Comparison of ENCODE assay signal across 10 mouse cellular contexts in genomic region chr1:134036492-134036891, GRCm38 (mm10). TPM values are rescaled to one million over a fixed set of nuclear protein-coding genes. Genes with fewer than 3 reads are reported as not detected.
DNase-seq lines count a peak whose midpoint lies in the region; ATAC-seq and TF ChIP-seq lines count a peak whose summit lies in the region.
"Had no signal": no experiment of that assay in that cellular context is flagged by ENCODE, and none has a peak within 500 bp of the region (broad histone marks: within the 10 kb centered on the region; RNA-seq: fewer than 3 reads in every experiment).

No protein-coding gene starts in this region.

- no peak overlapping the region for H3K9ac ChIP-seq in kidney, postnatal 0 days (ENCODE audit: low read depth, low read length)
- no peak overlapping the region for H3K9ac ChIP-seq in stomach, postnatal 0 days (ENCODE audit: low read length)

- H3K4me2 ChIP-seq in kidney, postnatal 0 days (ENCODE audit: low read length): no peak overlapping the region
- H3K4me2 ChIP-seq in stomach, postnatal 0 days (replicated peaks; ENCODE audit: low read depth): no peak overlapping the region

- no peaks in the 10 kb centered on the region for H3K9me3 ChIP-seq in kidney, postnatal 0 days (replicated peaks; ENCODE audit: low read length)
- H3K9me3 ChIP-seq in stomach, postnatal 0 days (ENCODE audit: control insufficient read depth, low read length): no peaks in the 10 kb centered on the region

- H3K27ac ChIP-seq in gastrocnemius, adult 2 months: peak overlapping the region; percentile 72
- H3K27ac ChIP-seq in kidney, postnatal 0 days: no peak overlapping the region
- no peak overlapping the region for H3K27ac ChIP-seq in testis, adult 2 months (ENCODE audit: control insufficient read depth, insufficient read depth, low read depth, low read length)
- H3K27ac ChIP-seq in stomach, postnatal 0 days (replicated peaks): no peak overlapping the region

- intact Hi-C loops in gastrocnemius, adult 2 months (cut with DNase I): no loop called here
- intact Hi-C loops in gastrocnemius, postnatal 36 days (cut with DNase I): no loop called here

- H3K36me3 ChIP-seq in kidney, postnatal 0 days (ENCODE audit: insufficient read depth, low read length): no peaks in the 10 kb centered on the region
- H3K36me3 ChIP-seq in testis, adult 2 months (ENCODE audit: control insufficient read depth, insufficient read depth, low read length): no peaks in the 10 kb centered on the region
- H3K36me3 ChIP-seq in stomach, postnatal 0 days (ENCODE audit: control insufficient read depth, insufficient read depth, low read length): no peaks in the 10 kb centered on the region

- H3K4me3 ChIP-seq in gastrocnemius, adult 2 months: no peak overlapping the region
- H3K4me3 ChIP-seq in kidney, postnatal 0 days (replicated peaks; ENCODE audit: low read depth, low read length): no peak overlapping the region
- no peak overlapping the region for H3K4me3 ChIP-seq in testis, adult 2 months (ENCODE audit: control insufficient read depth, low read depth, low read length)
- H3K4me3 ChIP-seq in stomach, postnatal 0 days (ENCODE audit: low read depth, low read length): no peak overlapping the region

- no peak for ATAC-seq in kidney, postnatal 0 days (replicated peaks; ENCODE audit: low FRiP score, low read depth)
- no peak for ATAC-seq in stomach, postnatal 0 days (ENCODE audit: low FRiP score, low TSS enrichment)
- ATAC-seq: activated CD4-positive, CD25-positive, alpha-beta regulatory T cell, adult 4 months had no signal

- TF ChIP-seq POLR2A in testis, adult 2 months (IDR thresholded peaks at IDR 0.05; ENCODE audit: control insufficient read depth, low read depth, low read length): no peak

- DNase-seq in gastrocnemius, adult 2 months: no peak
- DNase-seq in gastrocnemius, postnatal 36 days: no peak
- no peak for DNase-seq in kidney, postnatal 0 days (ENCODE audit: low spot score)
- DNase-seq in kidney, postnatal 36 days: no peak
- no peak for DNase-seq in testis, postnatal 14 days (ENCODE audit: low spot score)
- no peak for DNase-seq in stomach, postnatal 0 days (ENCODE audit: low spot score)
- no peak for DNase-seq in layer of hippocampus, postnatal 36 days
- DNase-seq: thymus, postnatal 14 days had no signal

- 64% methylated on average over 2 of the region's 2 CpGs for WGBS in kidney, postnatal 0 days
- 72% methylated on average over 2 of the region's 2 CpGs for WGBS in stomach, postnatal 0 days

- no peak for TF ChIP-seq EP300 in stomach, postnatal 0 days (optimal IDR thresholded peaks at IDR 0.05)

- 0 out of 2 replicates have a peak, but pooled peaks cover 9% of the 10 kb centered on the region for H3K4me1 ChIP-seq in kidney, postnatal 0 days (replicated peaks; ENCODE audit: insufficient read depth, low read length)
- no peaks in the 10 kb centered on the region for H3K4me1 ChIP-seq in testis, adult 2 months (ENCODE audit: control insufficient read depth, insufficient read depth, low read length)
- H3K4me1 ChIP-seq in stomach, postnatal 0 days (replicated peaks; ENCODE audit: control insufficient read depth, insufficient read depth): no peaks in the 10 kb centered on the region

- peak; percentile 38 for TF ChIP-seq CTCF in gastrocnemius, adult 2 months (IDR thresholded peaks at IDR 0.05)
- TF ChIP-seq CTCF in kidney, postnatal 0 days (IDR thresholded peaks at IDR 0.05; ENCODE audit: low read depth): peak; percentile 53; the same call in 1 of the 2 replicates
- peak; percentile 67; the same call in 1 of the 2 replicates for TF ChIP-seq CTCF in testis, adult 2 months (IDR thresholded peaks at IDR 0.05; ENCODE audit: control insufficient read depth, insufficient read depth, insufficient replicate concordance, low read depth, low read length)
- peak; percentile 59 for TF ChIP-seq CTCF in stomach, postnatal 0 days (IDR thresholded peaks at IDR 0.05; ENCODE audit: low read depth)

- H3K27me3 ChIP-seq in kidney, postnatal 0 days (ENCODE audit: insufficient read depth, low read length): no peaks in the 10 kb centered on the region
- no peaks in the 10 kb centered on the region for H3K27me3 ChIP-seq in testis, adult 2 months (ENCODE audit: control insufficient read depth, insufficient read depth, low read length)
- no peaks in the 10 kb centered on the region for H3K27me3 ChIP-seq in stomach, postnatal 0 days (ENCODE audit: control insufficient read depth, insufficient read depth, low read length)

RNA-seq across cellular contexts. Expression of gene Fmod, which starts 0.6 kb away (rescaled TPM):
- 100 to 1,000 TPM in 1 of 2 experiments, 10 to 100 TPM in 1; 53.6 to 322 TPM for total RNA-seq in gastrocnemius, adult 2 months (2021)
- 10 to 100 TPM; 80.2 to 86.9 TPM for total RNA-seq in gastrocnemius, postnatal 36 days (2021)
- 7.8 and 9.4 TPM in 2 replicates for polyA plus RNA-seq in kidney, postnatal 0 days (2015; fragmentation: Nextera tagmentation; extraction: Ambion mirVana)
- polyA plus RNA-seq in testis, adult 2 months (2012; rRNA removed): 3.6 and 5.1 TPM in 2 replicates
- polyA plus RNA-seq in stomach, postnatal 0 days (2015; fragmentation: Nextera tagmentation; extraction: Ambion mirVana): 7.9 and 9.0 TPM in 2 replicates
- total RNA-seq in layer of hippocampus, postnatal 36 days (2021): 1 to 10 TPM; 4.0 to 7.8 TPM
- polyA plus RNA-seq: activated CD4-positive, CD25-positive, alpha-beta regulatory T cell, adult 4 months had no signal

RNA-seq across cellular contexts. Expression of gene Btg2, which starts 42.4 kb away (rescaled TPM):
- 10 to 100 TPM; 14.1 to 46.8 TPM for total RNA-seq in gastrocnemius, adult 2 months (2021)
- total RNA-seq in gastrocnemius, postnatal 36 days (2021): 10 to 100 TPM; 31.5 to 54.9 TPM
- polyA plus RNA-seq in kidney, postnatal 0 days (2015; fragmentation: Nextera tagmentation; extraction: Ambion mirVana): 37.5 and 39.2 TPM in 2 replicates
- polyA plus RNA-seq in testis, adult 2 months (2012; rRNA removed): 2.9 and 4.1 TPM in 2 replicates
- 85.9 and 96.8 TPM in 2 replicates for polyA plus RNA-seq in stomach, postnatal 0 days (2015; fragmentation: Nextera tagmentation; extraction: Ambion mirVana)
- 10 to 100 TPM; 18.7 to 18.9 TPM for total RNA-seq in layer of hippocampus, postnatal 36 days (2021)

Comparison
In these comparisons a context has a peak if more than half of its experiments do, and no peak if none do; other contexts are left out.
1. RNA of gene Fmod, which starts 0.6 kb away (total RNA-seq): 53.6 to 322 TPM in gastrocnemius, adult 2 months and 80.2 to 86.9 TPM in gastrocnemius, postnatal 36 days; 4.0 to 7.8 TPM in layer of hippocampus, postnatal 36 days; every median in the first group is over 4 times any median in the second.
2. Peak in every context shown above with its lines, with median percentiles within 50 percentile points of each other: CTCF ChIP-seq.